Mouse (Mus musculus): Measurements from ENCODE around the gene Ndufb7.
"Not testable (repeated sequence)": the region's sequence is repeated elsewhere in the genome, so short reads cannot be mapped to it uniquely, and the experiment has no call there.

The Ndufb7 gene

DNA sequence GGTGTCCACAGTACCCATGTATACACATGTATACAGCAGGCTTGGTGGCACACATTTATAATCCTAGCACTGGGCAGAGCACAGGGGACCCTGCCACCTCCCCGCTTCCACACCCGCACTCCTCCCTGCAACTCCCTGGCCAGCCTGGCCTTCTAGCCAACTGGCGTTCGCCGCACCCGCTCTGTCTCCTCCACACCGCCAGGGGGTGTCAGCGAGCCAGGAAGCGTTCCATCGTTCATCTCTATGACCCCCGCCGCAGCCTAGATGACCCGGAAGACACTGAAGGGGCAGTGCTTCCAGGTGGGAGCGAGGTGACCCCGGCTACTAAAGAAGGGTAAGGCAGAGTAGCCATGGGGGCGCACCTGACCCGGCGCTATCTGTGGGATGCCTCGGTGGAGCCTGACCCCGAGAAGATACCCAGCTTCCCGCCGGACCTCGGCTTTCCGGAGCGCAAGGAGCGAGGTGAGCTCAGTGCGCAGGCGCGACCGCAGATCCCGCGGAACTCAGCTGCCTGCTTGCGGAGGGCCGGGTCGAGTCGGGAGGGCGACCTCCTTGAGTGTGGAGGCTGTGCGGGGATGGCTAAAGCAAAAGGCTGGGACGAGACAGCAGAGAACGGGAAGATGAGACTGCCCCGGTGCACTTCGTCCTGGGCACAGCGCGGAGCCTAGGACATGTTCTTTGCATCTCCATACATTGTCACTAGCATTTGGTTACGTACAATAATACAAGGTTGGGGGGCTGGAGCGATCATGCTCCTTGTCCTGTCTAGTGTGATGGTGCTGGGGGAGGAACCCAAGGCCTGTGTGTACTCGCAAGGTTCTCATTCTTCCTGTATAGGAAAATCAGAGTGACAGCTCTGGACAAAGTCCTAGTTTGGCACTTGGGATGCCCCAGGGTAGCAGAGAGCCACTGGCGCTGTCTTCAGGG, at the start of gene Ndufb7:
Ndufb7 (plus strand) TSS at position 203 of the 927 bp plus-strand sequence.
- peak; percentile 98 to 99 for DNase-seq

DNA sequence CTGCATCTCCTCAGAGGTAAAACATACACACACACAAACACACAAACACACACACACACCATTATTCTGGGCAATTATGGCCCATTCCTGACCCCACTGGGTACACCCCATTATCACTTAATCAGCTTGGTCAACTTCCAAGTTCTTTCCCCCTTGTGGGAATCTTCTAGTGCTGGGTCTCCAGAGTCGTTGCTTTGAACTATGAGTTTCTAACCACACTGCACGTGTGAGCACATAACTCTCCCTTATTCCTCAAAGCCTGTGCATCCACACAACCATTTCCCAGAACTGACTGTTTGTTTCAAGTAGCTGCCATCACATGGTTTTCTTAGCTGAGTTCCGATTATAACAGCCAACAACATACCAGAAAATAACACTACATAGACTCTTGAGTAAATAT, 46.0 kb upstream of the Ndufb7 start:
- DNase-seq = no peak

DNA sequence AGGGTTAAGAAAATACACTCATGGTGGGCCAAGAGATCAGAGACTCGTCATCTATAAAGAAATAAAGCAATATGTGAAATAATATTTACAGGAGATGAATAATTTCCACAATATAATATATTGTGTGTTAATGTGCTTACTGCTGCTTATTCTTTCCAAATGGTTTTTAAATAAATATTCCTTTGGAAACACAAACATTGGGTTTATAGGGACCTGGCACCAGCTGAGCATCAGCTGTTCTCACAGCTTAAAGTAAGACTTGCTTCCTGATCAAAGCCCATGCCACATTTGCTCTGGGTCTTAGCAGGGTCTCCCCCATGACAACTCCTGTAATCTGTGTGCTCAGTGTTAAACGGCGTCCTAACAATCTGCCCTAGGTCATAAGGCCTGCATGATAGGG, 45.6 kb upstream of the Ndufb7 start:
- not testable (repeated sequence) for DNase-seq

DNA sequence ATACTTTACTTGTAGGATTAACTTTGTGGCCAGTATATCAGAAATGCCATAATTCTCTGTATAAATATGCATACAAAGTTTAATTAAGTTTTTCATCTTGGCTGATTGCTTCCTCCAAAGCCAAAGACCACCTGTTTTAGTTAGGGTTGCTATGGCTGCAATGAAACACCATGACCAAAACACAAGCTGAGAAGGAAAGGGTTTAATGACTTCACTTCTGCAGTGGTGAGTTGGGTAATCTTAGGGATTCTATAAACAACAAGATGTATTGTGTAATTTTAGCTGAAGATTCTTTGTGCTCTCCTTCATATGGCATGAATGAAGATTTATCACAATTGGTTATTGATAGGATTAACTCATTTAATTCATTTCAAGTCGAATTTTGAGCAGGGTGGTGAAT, 45.2 kb upstream of the Ndufb7 start:
- no peak for DNase-seq

DNA sequence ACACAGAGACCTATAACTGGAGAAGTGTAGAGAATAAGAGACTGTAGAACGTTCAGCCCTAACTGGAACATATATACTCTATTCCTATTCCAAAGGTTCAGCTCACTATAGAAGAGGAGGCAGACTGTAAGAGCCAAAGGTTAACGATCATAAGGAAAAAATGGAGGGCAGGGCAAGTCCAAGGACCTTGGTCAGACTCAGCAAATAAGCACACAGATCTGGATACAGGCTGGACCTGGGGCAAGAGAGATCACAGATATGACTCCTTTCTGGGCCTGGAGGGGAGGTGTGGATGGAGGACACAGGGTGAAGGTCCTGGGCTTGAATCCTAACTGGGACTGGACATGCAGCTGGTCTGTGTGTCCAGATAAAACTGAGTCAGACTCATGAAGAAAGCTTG, 31.7 kb upstream of the Ndufb7 start:
- DNase-seq = no peak

DNA sequence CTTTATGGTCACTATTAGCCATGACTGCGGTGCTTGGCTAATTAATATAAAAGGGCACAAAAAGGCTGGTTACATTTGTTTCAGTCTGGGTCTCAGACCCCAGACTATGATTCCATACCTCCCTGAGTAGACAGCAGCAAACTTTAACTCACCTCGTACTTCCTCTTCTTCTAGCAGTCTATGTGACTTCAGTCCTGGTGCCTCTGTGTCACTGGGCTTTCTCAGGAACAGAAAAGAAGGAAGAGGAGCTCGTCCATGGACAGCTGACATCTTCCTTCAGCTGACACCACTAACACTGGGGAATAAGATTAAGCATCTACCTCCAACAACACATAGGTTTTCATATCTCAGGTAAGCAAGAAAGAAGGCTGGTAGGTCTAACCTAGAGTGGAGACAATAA, 30.7 kb upstream of the Ndufb7 start, which contains the start of gene Olfr370:
Olfr370 (plus strand) TSS at position 45 of the 400 bp plus-strand sequence.
- no peak for DNase-seq

DNA sequence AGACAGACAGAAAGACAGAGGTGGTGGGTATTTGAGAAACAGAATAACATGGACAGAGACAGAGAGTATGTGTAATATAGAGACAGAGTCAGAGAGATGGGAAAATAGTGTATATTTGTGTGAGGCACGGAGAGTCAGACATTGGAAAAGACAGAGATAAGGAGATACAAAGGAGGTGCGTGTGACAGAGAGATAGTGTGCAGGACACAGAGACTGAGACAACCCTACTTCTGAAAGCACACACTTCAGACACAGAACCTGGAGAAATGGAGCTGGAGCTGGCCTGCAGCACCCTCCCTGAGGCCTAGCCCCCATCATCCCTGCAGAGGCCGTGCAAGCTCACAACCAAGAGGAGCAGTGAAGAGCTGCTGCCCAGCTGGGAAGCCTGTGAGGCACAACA, 3.8 kb upstream of the Ndufb7 start:
- DNase-seq = no peak

DNA sequence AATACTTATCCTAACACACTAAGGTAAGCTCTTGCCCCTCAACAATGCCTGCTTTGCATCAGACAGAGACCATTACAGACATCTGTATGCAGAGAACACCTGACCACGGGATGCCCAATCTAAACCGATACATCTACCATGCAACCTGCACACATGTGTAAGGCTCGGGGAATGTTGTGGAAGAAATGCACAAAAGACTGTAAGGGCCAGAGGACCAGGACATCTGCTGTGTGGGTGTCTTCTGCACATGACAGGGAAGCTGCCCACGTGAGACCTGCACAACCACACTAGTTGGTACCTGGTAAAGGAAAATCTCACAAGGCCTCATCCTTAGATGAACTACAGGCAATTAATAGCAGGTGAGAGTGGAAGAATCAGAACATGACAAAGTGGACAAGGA, 3.2 kb upstream of the Ndufb7 start:
- DNase-seq = no peak

DNA sequence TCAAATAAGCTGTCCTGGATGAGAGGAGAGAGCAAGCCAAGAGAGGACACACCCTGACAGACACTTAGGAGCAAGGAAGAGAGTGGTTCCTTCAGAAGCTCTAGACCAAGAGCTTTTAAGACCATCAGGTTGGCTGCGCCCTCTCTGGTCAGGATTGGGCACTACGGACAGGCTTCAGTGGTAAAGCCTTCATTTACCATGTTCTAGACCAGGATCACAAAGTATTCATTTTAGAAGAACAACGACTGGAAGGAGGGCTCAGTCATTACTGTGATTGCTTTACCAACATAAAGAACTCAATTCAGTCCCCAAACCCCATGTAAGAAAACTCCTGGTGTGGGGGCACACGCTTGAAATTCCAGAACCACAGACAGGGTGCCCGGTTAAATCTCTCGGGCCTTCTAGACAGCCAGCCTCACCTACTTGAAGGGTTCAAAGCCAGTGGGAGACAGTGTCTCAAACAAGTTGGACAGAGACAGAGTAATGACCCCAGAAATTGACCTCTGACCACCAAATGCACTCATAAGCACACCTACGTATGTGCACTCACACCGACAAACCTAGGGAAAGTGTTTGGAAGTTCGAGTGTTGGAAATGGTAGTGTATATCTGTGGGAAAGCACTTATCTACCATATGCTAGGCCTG, 618 bp upstream of the Ndufb7 start:
- DNase-seq = peak; percentile 54 to 62

DNA sequence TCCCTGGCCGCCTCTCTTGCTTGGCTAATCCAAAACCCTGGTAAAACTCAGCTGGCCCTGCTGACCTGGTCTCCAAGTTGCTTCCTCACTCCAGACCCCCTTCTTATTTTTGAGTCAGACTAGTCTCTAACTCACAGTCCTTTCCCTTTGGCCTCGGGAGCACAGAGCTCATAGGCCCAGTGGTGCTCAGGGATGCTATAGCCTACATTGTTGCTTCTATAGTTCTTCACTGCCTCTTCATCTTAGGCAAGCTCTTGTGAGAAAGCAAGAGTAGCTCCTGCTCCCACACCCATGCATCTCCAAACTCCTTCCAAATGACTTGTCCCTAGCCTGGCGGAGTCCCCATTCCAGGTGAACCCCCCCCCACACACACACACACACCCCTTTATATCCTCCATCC, 1.2 kb downstream of the Ndufb7 start:
- no peak for DNase-seq

DNA sequence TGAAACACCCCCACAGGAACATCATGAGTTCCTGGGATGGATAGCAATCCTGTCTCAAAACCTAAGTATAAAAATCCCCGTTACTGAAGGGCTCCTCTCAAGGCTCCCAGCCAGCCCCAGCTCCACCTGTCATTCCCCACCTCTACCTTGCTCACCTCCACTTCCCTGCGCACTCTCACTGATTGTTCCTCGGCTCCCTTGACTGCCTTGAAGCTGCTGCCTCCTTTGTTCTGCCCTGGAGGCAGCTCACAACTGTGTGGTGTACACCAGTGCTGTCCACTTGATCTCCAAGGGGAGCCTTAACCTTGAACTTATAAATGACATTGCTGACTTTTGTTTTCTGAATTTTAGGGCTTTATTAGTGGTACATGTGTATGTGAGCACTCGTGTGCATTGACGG, 1.7 kb downstream of the Ndufb7 start:
- peak in 1 of 2 experiments; percentile 4 for DNase-seq

DNA sequence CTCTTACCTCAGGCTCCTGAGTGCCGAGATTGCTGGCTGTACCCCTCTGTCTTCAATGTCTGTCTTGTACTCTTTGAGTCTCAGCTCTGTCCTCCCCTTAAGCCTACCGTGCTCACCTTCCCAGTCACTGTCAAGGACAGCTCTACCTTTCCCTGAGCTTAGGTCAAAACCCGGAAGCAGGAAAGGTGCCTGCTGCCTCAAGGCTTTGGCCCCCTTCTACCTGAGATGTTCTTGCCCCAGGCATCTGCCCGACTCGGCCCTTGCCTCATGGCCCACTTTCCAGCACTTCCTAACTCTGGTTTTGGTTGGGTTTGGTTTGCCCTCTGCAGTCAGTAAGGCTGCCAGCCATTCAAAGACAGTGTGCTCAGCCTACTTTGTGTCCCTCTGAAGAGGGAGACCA, 2.3 kb downstream of the Ndufb7 start:
- peak in 1 of 2 experiments; percentile 3 for DNase-seq

DNA sequence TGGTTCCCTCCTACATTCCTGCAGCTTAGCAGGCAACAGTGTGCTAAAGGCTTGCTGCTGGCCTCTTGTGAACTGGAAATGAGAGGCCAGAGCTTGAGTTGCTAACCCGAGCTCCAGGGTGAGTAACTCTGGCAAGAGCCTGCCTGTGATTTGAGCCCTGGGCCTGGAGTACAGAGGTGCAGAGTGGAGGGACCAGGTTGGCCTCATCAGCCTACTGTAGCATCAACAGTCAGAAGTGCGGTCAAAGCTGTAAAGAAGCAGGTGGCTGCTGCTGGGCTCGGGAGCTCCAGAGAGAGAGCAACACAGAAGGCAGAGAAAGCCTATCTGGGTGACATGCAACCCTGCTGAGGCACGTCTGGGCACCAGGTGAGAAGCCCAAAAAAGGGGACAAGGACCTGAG, 2.7 kb downstream of the Ndufb7 start:
- peak in 1 of 2 experiments; percentile 1 for DNase-seq

DNA sequence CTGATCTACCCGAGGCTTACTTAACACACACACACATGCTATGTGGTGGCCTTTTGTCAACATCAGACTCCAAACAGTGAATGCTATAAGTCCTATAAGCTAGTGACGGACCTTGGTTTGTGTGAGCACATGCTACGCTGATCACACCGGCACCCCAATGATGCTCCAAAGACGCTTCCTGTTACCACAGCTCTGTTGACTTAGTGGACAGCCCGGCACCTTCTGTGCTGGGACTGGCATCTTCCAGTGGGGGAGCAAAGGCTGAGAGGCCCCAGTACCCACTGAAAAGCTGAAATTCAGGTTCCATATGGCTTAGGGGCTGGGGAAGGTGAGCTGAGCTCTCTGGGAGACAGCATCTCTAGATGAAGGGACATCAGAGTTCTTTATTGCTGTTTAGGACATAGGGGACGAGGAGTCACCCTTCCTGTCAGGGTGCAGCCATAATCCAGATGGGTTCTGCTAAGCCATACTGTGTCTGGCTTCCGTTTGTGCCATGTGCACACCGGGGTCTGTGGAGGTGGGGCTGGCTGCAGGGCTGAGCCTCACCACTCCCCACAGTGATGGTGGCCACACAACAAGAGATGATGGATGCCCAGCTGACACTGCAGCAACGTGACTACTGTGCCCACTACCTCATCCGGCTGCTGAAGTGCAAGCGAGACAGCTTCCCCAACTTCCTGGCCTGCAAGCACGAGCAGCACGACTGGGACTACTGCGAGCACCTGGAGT, 4.0 kb downstream of the Ndufb7 start:
- DNase-seq = peak in 1 of 2 experiments; percentile 2

DNA sequence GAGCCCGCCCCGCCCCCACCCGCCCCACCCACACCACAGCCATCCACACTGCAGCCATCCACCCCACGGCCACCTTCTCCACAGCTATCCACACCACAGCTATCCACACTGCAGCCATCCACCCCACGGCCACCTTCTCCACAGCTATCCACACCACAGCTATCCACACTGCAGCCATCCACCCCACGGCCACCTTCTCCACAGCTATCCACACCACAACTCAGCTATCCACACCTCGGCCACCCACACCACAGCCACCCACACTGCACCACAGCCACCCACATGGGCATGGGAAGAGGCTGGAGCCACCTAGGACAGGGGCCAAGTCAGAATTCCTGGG, 4.5 kb downstream of the Ndufb7 start:
- not testable (repeated sequence) for DNase-seq

DNA sequence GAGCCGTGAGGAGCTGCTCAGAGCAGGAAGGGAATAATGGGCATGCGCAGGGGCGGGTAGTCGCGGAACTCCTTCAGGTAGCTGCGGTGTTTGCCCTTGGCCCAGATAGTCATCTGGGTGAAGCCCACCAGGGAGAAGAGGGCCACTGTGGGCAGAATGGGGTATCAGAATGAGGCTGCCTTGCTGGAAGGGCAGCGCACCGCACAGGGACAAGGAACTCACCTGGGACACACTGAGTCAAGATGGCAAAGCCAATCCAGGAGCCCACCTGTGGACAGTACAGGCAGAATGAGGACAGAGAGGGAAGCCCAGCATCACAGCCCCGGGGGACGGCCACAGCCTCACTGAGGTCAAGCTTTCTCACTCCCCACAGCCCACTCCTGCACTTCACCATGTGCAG, 5.3 kb downstream of the Ndufb7 start:
- DNase-seq = no peak

DNA sequence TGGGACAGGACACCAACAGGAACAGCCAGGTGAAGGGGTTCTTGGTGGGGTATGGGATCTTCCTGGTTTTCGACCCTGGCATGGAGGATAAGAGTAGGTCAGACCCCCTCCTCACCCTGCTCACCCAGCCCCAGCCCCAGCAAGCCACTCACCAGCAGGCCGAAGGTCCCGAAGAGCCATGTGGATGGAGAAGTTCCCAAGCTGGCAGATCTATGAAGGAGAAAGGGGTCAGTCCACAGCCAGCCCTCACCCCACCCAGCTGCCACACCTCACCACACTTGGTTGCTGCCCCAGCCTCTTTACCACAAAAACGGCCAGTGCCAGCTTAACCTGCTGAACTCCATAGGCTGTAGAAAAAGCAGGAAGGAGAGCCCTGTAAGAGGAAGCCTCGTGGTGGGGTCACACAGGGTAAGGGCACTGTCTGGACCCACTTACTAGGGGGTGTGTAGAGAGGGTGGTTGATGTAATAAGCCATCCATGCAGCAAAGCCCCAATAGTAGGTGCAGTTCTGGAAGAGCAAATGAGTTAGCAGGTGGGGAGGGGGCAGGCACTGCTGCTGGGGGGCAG, 5.9 kb downstream of the Ndufb7 start:
- DNase-seq = peak in 1 of 2 experiments; percentile 19

DNA sequence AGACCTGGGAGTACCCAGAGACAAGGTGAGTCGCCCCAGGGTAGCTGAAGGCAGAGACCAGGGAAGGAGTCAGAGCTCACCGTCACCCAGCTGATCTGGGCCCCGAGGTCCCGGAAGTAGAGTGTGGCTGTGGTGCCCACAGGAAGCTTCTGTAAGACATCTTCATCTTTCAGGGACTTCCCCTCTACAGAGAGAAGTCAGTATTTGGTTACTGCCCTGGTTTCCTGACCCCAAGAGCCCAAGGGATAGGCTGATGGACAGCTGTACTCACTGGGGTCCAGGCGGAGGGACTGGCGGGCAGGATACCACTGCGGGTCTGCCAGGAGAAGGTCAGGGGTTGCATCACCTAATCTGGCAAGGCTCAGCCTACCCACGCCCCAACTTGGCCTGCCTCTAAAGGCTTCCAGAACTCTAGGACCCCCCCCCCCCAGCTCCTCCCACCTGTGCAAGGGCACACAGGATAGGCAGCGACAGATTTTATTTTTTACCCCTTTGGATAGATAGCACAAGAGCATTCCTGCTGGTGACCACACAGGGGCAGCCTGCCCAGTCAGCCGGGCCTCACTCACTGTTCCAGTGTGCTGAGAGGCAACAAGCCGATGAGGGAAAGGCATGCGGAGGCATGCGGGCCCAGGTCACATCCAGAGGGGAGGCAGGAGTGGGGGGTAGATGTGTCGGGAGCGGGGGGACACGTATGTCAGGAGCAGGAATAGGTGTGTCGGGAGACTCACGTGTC, 6.8 kb downstream of the Ndufb7 start:
- DNase-seq = peak; percentile 49 to 62

DNA sequence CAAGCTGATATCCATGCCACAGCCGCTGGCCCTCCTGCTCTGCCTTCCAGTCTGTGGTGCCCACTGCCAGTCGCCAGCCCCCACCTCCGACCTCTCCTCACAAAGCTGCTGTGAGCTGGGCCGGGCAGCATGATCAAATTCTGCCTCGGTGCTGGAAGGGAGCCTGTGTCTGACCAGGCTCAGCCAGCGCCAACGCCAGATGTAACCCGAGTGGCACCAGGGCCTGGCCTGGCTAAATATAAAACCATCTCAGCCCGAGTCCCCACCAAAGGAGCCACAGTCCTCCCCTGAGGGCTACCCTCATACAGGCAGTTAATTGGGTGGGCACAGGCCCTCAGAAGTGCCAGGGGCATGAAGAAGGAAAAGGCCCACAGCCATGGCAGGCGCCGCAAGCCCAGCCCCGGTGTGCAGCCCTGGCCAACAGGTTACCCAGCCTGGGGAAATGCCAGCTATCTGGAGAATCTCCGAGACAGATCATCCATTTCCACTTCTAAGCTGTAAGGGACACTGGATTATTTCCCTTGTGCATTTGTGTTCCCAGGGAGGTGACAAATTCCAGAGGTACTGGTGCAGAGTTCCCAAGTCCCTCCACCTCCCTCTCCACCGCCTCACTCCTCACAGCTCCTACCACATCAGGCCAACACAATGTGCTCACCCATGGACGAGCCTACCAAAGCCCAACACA, 8.3 kb downstream of the Ndufb7 start:
- no peak for DNase-seq

DNA sequence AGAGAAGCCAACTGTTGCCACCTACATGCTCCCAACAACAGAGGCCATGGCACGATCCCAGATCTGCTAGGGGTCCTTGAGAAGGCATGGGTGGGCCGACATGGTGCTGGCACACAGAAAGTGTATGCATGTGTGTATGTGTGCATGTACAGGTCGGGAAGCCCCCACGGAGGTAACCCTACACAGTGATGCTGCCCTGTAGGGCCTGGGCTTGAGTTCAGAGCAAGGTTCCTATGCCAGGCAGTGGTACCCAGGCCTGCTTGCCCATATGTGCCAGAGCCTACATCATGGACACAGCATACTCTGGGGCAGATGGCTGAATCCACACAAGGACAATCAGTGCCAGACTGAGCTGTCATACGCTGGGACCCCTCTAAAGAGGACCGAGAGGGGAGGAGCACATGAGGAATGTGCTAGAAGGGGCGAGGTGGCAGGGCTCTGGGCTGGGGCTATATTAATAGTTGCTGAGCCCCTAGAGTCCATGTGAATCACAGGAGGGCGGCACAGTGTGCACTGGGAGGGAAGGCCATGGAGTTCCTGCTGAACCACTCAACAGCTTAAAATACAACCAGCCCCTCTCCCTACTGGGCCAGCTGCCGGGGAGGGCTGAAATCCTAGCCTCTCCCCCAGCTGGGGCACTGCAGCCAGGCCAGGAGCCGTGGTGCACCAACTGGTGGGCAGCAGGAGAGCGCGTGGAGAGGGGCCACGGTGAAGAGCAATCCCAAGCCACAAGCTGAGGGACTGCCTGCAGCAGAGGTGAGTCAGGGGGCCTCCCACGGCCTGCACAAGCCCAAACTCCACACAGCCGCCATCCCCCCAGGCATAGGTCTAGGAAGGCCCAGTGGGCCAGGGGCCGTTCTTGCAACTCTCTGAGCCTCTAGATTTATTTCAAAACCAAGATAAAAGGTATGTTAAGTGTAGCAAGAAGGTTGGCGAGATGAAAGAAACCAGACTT, 9.4 kb downstream of the Ndufb7 start:
- no peak for DNase-seq

DNA sequence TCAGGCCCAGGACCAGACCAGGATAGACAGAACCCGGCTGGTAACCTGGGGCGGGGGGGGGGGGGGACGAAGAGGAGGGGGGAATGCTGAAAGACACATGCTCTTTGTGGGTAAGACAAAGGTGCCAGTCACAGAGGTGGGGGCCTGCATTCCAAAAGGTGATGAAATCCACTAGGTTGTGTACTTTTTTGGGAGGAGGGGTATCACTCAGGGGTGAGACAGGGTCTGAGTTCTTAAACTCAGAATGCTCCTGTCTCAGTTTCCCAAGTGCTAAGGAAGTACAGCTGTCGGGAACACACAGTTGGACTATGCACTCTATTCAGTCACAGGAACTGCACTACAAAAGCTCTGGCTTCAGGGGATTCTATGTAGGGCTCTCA, 10.0 kb downstream of the Ndufb7 start:
- DNase-seq = no peak

Measured in kidney, postnatal 4 days (tissue).